Mouse (Mus musculus) urinary bladder, adult 2 months (tissue): ENCODE data around the gene Kansl3. TPM values are rescaled to one million over a fixed set of nuclear protein-coding genes. Genes with fewer than 3 reads are reported as not detected.

ENCODE experiments used
- polyA plus RNA-seq: library from polyadenylated mRNA; depleted of rRNA; stranded (reverse); fragments of >200 nt; gene quantifications from 2 replicates; pipeline ENCODE4 v1.2.3, GENCODE M21; 2012; rRNA removed

The Kansl3 gene
- polyA plus RNA-seq, 1 experiment: 47.3 TPM

Other genes with a start within 250 kb of the Kansl3 start
- gene Uggt1, start 124.5 kb downstream of the Kansl3 start, polyA plus RNA-seq: 20.6 and 25.2 TPM in 2 replicates
- 10.2 and 12.5 TPM in 2 replicates for gene Neurl3, start 94.5 kb downstream of the Kansl3 start, polyA plus RNA-seq
- 7.4 and 8.1 TPM in 2 replicates for gene Arid5a, start 61.4 kb downstream of the Kansl3 start, polyA plus RNA-seq
- 0.18 and 0.19 TPM in 2 replicates for gene Fer1l5, start 3.1 kb upstream of the Kansl3 start, polyA plus RNA-seq
- 17.6 and 20.3 TPM in 2 replicates for gene Lman2l, start 76.1 kb upstream of the Kansl3 start, polyA plus RNA-seq
- gene Cnnm4, start 102.4 kb upstream of the Kansl3 start, polyA plus RNA-seq: 8.6 and 9.1 TPM in 2 replicates
- 15.2 and 17.6 TPM in 2 replicates for gene Cnnm3, start 142.7 kb upstream of the Kansl3 start, polyA plus RNA-seq
- 21.3 and 26.1 TPM in 2 replicates for gene Ankrd23, start 167.7 kb upstream of the Kansl3 start, polyA plus RNA-seq
- gene Gm42417, start 170.2 kb upstream of the Kansl3 start, polyA plus RNA-seq: 0.12 and 0.25 TPM in 2 replicates
- 19.6 and 26.7 TPM in 2 replicates for gene Ankrd39, start 178.3 kb upstream of the Kansl3 start, polyA plus RNA-seq
- gene Sema4c, start 189.2 kb upstream of the Kansl3 start, polyA plus RNA-seq: 25.6 and 30.8 TPM in 2 replicates